Mouse (Mus musculus) liver, adult 2 months (tissue): ENCODE data around the gene Senp8.
"Not testable (repeated sequence)": the region's sequence is repeated elsewhere in the genome, so short reads cannot be mapped to it uniquely, and the experiment has no call there.

Source experiments
- CTCF ChIP-seq: fragments of 200-500 bp; IDR thresholded peaks from 2 replicates; pipeline ENCODE4 v1.5.1; 2011; ENCODE audit warnings: low read depth, low read length, control low read depth
- POLR2A ChIP-seq: fragments of 200-500 bp; IDR thresholded peaks from 2 replicates; pipeline ENCODE4 v1.6.1; 2011; ENCODE audit warnings: low read length, control low read depth; ENCODE audit not compliant: insufficient read depth; ENCODE audit errors: extremely low read depth

DNA sequence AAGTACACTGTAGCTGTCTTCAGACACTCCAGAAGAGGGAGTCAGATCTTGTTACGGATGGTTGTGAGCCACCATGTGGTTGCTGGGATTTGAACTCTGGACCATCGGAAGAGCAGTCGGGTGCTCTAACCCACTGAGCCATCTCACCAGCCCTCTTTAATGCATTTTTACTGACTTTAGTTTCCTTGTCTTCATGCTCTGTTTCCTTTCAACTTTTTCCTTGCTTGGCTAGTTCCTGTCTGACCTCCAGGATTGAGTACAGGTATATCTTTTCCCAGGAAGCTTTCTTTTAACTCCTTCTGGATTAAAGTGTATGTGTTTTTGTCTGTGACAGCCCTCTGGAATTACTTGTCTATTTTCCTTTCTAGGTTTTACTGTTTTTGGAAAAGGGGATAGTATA lies 6.5 kb upstream of the Senp8 start:
- TF ChIP-seq CTCF, POLR2A: not testable (repeated sequence)
